Mouse (Mus musculus) spleen, adult 2 months (tissue): ENCODE measurements around the gene Ubox5. TPM values are rescaled to one million over a fixed set of nuclear protein-coding genes. Genes with fewer than 3 reads are reported as not detected.
"Not testable (repeated sequence)": the region's sequence is repeated elsewhere in the genome, so short reads cannot be mapped to it uniquely, and the experiment has no call there.

Experiments used
- DNase-seq, 2 experiments: peaks; one replicate each; pipeline versions ENCODE4 v3.0.0 to v3.0.0-alpha.2; 2012 to 2021; ENCODE audit warnings: low spot score in 2 of 2, low read depth in 1 of 2
- H3K27ac ChIP-seq: fragments of 200-500 bp; 2 replicates; pipeline ENCODE4 v1.5.1; 2012; ENCODE audit warnings: low read length, inconsistent platforms; ENCODE audit not compliant: insufficient read depth
- H3K27me3 ChIP-seq: fragments of 200-500 bp; 2 replicates; pipeline ENCODE4 v1.6.1; 2012; ENCODE audit warnings: mild to moderate bottlenecking, moderate library complexity, low read length, inconsistent platforms; ENCODE audit not compliant: control insufficient read depth, insufficient read depth
- H3K36me3 ChIP-seq: fragments of 200-500 bp; 2 replicates; pipeline ENCODE4 v1.6.1; 2012; ENCODE audit warnings: mild to moderate bottlenecking, low read length, inconsistent platforms; ENCODE audit not compliant: control insufficient read depth, insufficient read depth
- H3K4me1 ChIP-seq: fragments of 200-500 bp; 2 replicates; pipeline ENCODE4 v1.6.1; 2011; ENCODE audit warnings: inconsistent platforms; ENCODE audit not compliant: control insufficient read depth, insufficient read depth, insufficient read length
- H3K4me3 ChIP-seq: fragments of 200-500 bp; 2 replicates; pipeline ENCODE4 v1.5.1; 2011; ENCODE audit warnings: mild to moderate bottlenecking, inconsistent platforms; ENCODE audit not compliant: insufficient read depth, insufficient read length; ENCODE audit errors: extremely low read depth
- CTCF ChIP-seq: fragments of 200-500 bp; IDR thresholded peaks from 2 replicates; pipeline ENCODE4 v1.5.1; 2011; ENCODE audit warnings: mild to moderate bottlenecking, inconsistent platforms; ENCODE audit not compliant: insufficient read depth, insufficient read length, insufficient replicate concordance; ENCODE audit errors: extremely low read depth
- POLR2A ChIP-seq: fragments of 200-500 bp; IDR thresholded peaks from 2 replicates; pipeline ENCODE4 v1.6.1; 2011; ENCODE audit warnings: low read depth, low read length, inconsistent platforms
- WGBS: fragments of 180-500 bp; shearing (Covaris S2); methylation state at CpG from one replicate; pipeline ENCODE4 v1.1.7; 2018; 5-methylcytosine and 5-hydroxymethylcytosine counted together
- polyA plus RNA-seq: library from polyadenylated mRNA; depleted of rRNA; stranded (reverse); fragments of >200 nt; gene quantifications from 2 replicates; pipeline ENCODE4 v1.2.3, GENCODE M21; 2012

Gene Ubox5
- polyA plus RNA-seq, 1 experiment = 3.8 TPM

- Histone ChIP-seq H3K4me3 (no peak overlapping the region), H3K4me1 (no peaks in the 10 kb centered on the region), H3K36me3 (peaks cover 40% of the 10 kb centered on the region), H3K27ac (no peak overlapping the region), H3K27me3 (no peaks in the 10 kb centered on the region)
- DNase-seq = no peak
- TF ChIP-seq CTCF (no peak), POLR2A (no peak)
- 95% methylated on average over 6 of the region's 6 CpGs for WGBS
These were observed 27.7 kb upstream of the Ubox5 start for GRCm38 (mm10) chr2:130657541-130657940.

GRCm38 (mm10) chr2:130656536-130656935 is 26.7 kb upstream of the Ubox5 start:
- H3K27ac ChIP-seq = no peak overlapping the region
- no peak for DNase-seq
- H3K4me3 ChIP-seq = no peak overlapping the region
- H3K4me1 ChIP-seq = no peaks in the 10 kb centered on the region
- 97% methylated on average over 9 of the region's 9 CpGs for WGBS
- H3K36me3 ChIP-seq = peaks cover 36% of the 10 kb centered on the region
- H3K27me3 ChIP-seq = no peaks in the 10 kb centered on the region
- TF ChIP-seq CTCF (no peak), POLR2A (no peak)

- WGBS = 88% methylated on average over 6 of the region's 6 CpGs
- DNase-seq = no peak
- Histone ChIP-seq H3K27me3 (no peaks in the 10 kb centered on the region), H3K36me3 (peaks cover 30% of the 10 kb centered on the region), H3K27ac (no peak overlapping the region), H3K4me3 (no peak overlapping the region), H3K4me1 (no peaks in the 10 kb centered on the region)
- TF ChIP-seq POLR2A = no peak
- no peak for TF ChIP-seq CTCF
These were observed 26.0 kb upstream of the Ubox5 start for GRCm38 (mm10) chr2:130655660-130656339.

GRCm38 (mm10) chr2:130653760-130654159 is 23.9 kb upstream of the Ubox5 start:
- 93% methylated on average over 1 of the region's 1 CpGs for WGBS
- H3K27ac ChIP-seq = no peak overlapping the region
- H3K27me3 ChIP-seq = no peaks in the 10 kb centered on the region
- no peaks in the 10 kb centered on the region for H3K4me1 ChIP-seq
- no peak for DNase-seq
- H3K4me3 ChIP-seq = no peak overlapping the region
- TF ChIP-seq POLR2A = no peak
- no peak for TF ChIP-seq CTCF
- peaks cover 25% of the 10 kb centered on the region for H3K36me3 ChIP-seq

- Histone ChIP-seq H3K4me1 (no peaks in the 10 kb centered on the region), H3K4me3 (no peak overlapping the region), H3K36me3 (peaks cover 22% of the 10 kb centered on the region), H3K27ac (no peak overlapping the region), H3K27me3 (no peaks in the 10 kb centered on the region)
- no peak for TF ChIP-seq CTCF
- TF ChIP-seq POLR2A = no peak
- DNase-seq = no peak
- 96% methylated on average over 2 of the region's 2 CpGs for WGBS
These were observed 23.5 kb upstream of the Ubox5 start for GRCm38 (mm10) chr2:130653303-130653702.

- H3K36me3 ChIP-seq, H3K4me3 ChIP-seq, DNase-seq, H3K4me1 ChIP-seq, H3K27ac ChIP-seq, H3K27me3 ChIP-seq: not testable (repeated sequence)
- WGBS = 90% methylated on average over 6 of the region's 6 CpGs
These were observed 19.2 kb upstream of the Ubox5 start for GRCm38 (mm10) chr2:130649028-130649427.

GRCm38 (mm10) chr2:130645198-130645597 is 15.4 kb upstream of the Ubox5 start:
- Histone ChIP-seq H3K27ac (no peak overlapping the region), H3K4me1 (peaks cover 6% of the 10 kb centered on the region; the same call in 1 of the 2 replicates), H3K36me3 (no peaks in the 10 kb centered on the region), H3K4me3 (no peak overlapping the region), H3K27me3 (no peaks in the 10 kb centered on the region)
- TF ChIP-seq POLR2A = no peak
- no peak for TF ChIP-seq CTCF
- DNase-seq = no peak
- 83% methylated on average over 4 of the region's 4 CpGs for WGBS
